Mouse (Mus musculus): ENCODE measurements around the gene Nlk.
A peak's percentile ranks its signal among the peaks of the same experiment; 100 is the strongest.
"Not testable (repeated sequence)": the region's sequence is repeated elsewhere in the genome, so short reads cannot be mapped to it uniquely, and the experiment has no call there.

Nlk gene

GRCm38 (mm10) chr11:78598763-78599415, 98.3 kb downstream of the Nlk start:
- DNase-seq (ENCODE audit: low read depth in 1 of 2, low spot score in 2 of 2), result no peak

- no peak for DNase-seq (ENCODE audit: low read depth in 1 of 2, low spot score in 2 of 2)
Observed at GRCm38 (mm10) chr11:78596750-78597149, 100.4 kb downstream of the Nlk start.

- no peak for DNase-seq (ENCODE audit: low read depth in 1 of 2, low spot score in 2 of 2)
Observed at GRCm38 (mm10) chr11:78595773-78596172, 101.4 kb downstream of the Nlk start.

GRCm38 (mm10) chr11:78594271-78594964, 102.8 kb downstream of the Nlk start:
- DNase-seq (ENCODE audit: low read depth in 1 of 2, low spot score in 2 of 2), result no peak

- DNase-seq (ENCODE audit: low read depth in 1 of 2, low spot score in 2 of 2), result not testable (repeated sequence)
Observed at GRCm38 (mm10) chr11:78587677-78588076, 109.5 kb downstream of the Nlk start.

GRCm38 (mm10) chr11:78586099-78586498, 111.1 kb downstream of the Nlk start:
- DNase-seq (ENCODE audit: low read depth in 1 of 2, low spot score in 2 of 2), result no peak

GRCm38 (mm10) chr11:78582848-78583247, 114.3 kb downstream of the Nlk start:
- DNase-seq (ENCODE audit: low read depth in 1 of 2, low spot score in 2 of 2), result no peak

- no peak for DNase-seq (ENCODE audit: low read depth in 1 of 2, low spot score in 2 of 2)
Observed at GRCm38 (mm10) chr11:78574975-78575374, 122.2 kb downstream of the Nlk start.

- DNase-seq (ENCODE audit: low read depth in 1 of 2, low spot score in 2 of 2), result no peak
Observed at GRCm38 (mm10) chr11:78574536-78574935, 122.6 kb downstream of the Nlk start.

GRCm38 (mm10) chr11:78574031-78574430, 123.1 kb downstream of the Nlk start:
- not testable (repeated sequence) for DNase-seq (ENCODE audit: low read depth in 1 of 2, low spot score in 2 of 2)

- no peak for DNase-seq (ENCODE audit: low read depth in 1 of 2, low spot score in 2 of 2)
Observed at GRCm38 (mm10) chr11:78571854-78572253, 125.3 kb downstream of the Nlk start.

GRCm38 (mm10) chr11:78571441-78571840, 125.7 kb downstream of the Nlk start:
- no peak for DNase-seq (ENCODE audit: low read depth in 1 of 2, low spot score in 2 of 2)

- no peak for DNase-seq (ENCODE audit: low read depth in 1 of 2, low spot score in 2 of 2)
Observed at GRCm38 (mm10) chr11:78569806-78570205, 127.4 kb downstream of the Nlk start.

- no peak for DNase-seq (ENCODE audit: low read depth in 1 of 2, low spot score in 2 of 2)
Observed at GRCm38 (mm10) chr11:78568827-78569226, 128.3 kb downstream of the Nlk start.

GRCm38 (mm10) chr11:78567614-78568013, 129.6 kb downstream of the Nlk start:
- no peak for DNase-seq (ENCODE audit: low read depth in 1 of 2, low spot score in 2 of 2)

- no peak for DNase-seq (ENCODE audit: low read depth in 1 of 2, low spot score in 2 of 2)
Observed at GRCm38 (mm10) chr11:78566775-78567174, 130.4 kb downstream of the Nlk start.

- no peak for DNase-seq (ENCODE audit: low read depth in 1 of 2, low spot score in 2 of 2)
Observed at GRCm38 (mm10) chr11:78560447-78560846, 136.7 kb downstream of the Nlk start.

GRCm38 (mm10) chr11:78557241-78557640, 139.9 kb downstream of the Nlk start:
- no peak for DNase-seq (ENCODE audit: low read depth in 1 of 2, low spot score in 2 of 2)

- no peak for DNase-seq (ENCODE audit: low read depth in 1 of 2, low spot score in 2 of 2)
Observed at GRCm38 (mm10) chr11:78556070-78556469, 141.1 kb downstream of the Nlk start.

GRCm38 (mm10) chr11:78555623-78556022, 141.6 kb downstream of the Nlk start:
- DNase-seq (ENCODE audit: low read depth in 1 of 2, low spot score in 2 of 2), result no peak

- no peak for DNase-seq (ENCODE audit: low read depth in 1 of 2, low spot score in 2 of 2)
Observed at GRCm38 (mm10) chr11:78551059-78551398, 146.1 kb downstream of the Nlk start.

GRCm38 (mm10) chr11:78550168-78551058, 146.8 kb downstream of the Nlk start, which contains the start of gene Tmem97:
TSS of gene Tmem97 (minus strand) at chr11:78550777.
- peak; percentile 84 to 88 for DNase-seq (ENCODE audit: low read depth in 1 of 2, low spot score in 2 of 2)

Measured in monocyte, adult 2 months (primary cell).